Mouse (Mus musculus): ENCODE data around the gene Herc3. TPM values are rescaled to one million over a fixed set of nuclear protein-coding genes. Genes with fewer than 3 reads are reported as not detected.

Herc3 gene
- total RNA-seq, 2 experiments from 2014 or later = 226 to 239 TPM

- no peak for DNase-seq (ENCODE audit: low spot score in 2 of 2)
Observed at GRCm38 (mm10) chr6:58916498-58916897, 85.2 kb downstream of the Herc3 start.

GRCm38 (mm10) chr6:58920735-58921134, 89.5 kb downstream of the Herc3 start:
- no peak for DNase-seq (ENCODE audit: low spot score in 2 of 2)

DNA sequence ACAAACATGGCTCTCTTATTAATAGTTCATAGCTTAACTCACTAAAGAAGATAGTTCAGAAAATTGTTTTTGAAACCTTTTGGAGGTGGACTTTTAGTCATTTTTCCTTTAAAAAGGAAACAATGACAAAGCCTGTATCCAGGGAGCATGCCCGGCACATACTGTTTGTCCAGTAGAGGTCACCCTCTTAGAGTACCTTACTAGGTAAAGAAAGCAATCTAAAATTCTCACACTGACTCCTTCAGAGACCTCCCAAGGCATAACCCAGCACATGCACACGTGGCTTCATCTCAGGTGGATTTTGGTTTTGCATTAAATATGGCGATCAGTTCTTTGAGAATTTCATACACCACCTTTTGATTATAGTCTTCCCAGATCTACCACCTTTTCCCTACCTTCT, 90.4 kb downstream of the Herc3 start:
- no peak for DNase-seq (ENCODE audit: low spot score in 2 of 2)

GRCm38 (mm10) chr6:58922511-58922910, 91.2 kb downstream of the Herc3 start:
- DNase-seq (ENCODE audit: low spot score in 2 of 2) = no peak

DNA sequence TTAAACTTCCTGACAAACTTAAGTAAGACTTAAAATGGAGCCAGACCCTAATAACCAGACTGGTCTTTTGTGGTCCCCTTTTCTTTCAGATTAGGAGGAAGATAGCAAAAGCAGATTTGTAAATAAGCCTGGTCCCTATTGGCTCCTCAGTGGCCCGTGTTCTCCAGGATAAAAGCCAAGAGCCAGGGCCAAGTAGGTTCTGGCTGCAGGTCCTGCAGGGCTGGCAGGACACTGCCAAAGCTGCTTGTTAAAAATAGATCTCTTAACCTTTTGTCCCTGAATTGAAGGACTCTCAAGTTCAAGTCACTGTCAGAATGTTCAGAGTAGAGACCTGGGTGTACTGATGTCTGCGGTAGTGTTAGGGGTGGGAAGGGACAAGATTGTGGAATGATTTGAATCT, 96.6 kb downstream of the Herc3 start:
- peak in 1 of 2 experiments; percentile 31 for DNase-seq (ENCODE audit: low spot score in 2 of 2)

- peak in 1 of 2 experiments; percentile 29 for DNase-seq (ENCODE audit: low spot score in 2 of 2)
Observed at GRCm38 (mm10) chr6:58929911-58930431, 98.7 kb downstream of the Herc3 start.

DNA sequence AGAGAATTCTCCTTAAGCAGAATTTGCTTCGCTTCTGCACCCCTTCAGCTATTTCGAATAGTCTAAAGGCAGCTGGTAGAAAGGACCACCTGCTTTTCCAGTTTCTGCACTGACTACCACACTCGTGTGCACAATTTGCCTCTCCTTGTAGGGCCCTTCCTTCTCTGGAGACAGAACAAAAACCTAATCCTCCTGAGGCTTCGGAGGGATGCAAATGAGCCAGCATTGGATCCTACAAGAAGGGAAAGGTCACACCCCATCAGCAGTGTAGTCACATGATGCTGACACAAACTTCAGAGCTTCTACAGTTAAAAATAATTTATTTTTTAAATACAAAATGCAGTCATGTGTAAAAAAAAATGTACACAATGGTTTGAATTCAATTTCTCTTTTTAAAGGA, 99.9 kb downstream of the Herc3 start:
- no peak for DNase-seq (ENCODE audit: low spot score in 2 of 2)

DNA sequence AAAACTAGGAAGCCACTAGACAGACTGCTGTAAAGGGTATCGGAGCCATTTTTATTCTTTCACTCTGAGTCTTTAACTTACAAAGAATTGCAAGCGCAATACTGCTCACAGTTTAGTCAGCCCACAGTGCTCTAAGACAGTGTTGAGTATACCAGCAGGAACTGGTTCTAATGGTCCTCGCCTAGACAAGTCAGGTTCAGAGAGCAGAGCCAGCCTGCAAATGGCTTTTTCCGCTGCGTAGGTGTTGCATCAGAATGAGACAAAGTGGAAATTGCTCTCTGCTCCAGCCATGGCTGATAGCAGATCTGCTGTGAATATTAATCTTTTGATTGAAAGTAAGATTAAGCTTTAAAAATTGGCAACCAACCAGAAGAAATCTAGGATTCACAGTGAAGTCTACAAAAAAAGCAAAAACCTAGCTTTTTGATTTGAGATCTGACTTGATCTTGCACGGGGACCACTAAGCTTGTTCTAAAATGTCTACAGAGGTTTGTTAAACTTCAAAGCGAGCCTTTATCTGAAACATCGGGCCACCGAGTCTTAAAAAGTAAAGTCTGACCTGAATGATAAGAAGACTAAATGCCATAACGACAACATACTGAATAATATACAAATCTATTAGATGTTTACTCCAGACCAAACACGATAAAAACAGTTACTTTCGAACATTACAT, 101.4 kb downstream of the Herc3 start:
- peak in 1 of 2 experiments; percentile 31 for DNase-seq (ENCODE audit: low spot score in 2 of 2)

- peak in 1 of 2 experiments; percentile 48 for DNase-seq (ENCODE audit: low spot score in 2 of 2)
Observed at GRCm38 (mm10) chr6:58933189-58933913, 102.1 kb downstream of the Herc3 start.

- DNase-seq (ENCODE audit: low spot score in 2 of 2) = no peak
Observed at GRCm38 (mm10) chr6:58934144-58934543, 102.9 kb downstream of the Herc3 start.

DNA sequence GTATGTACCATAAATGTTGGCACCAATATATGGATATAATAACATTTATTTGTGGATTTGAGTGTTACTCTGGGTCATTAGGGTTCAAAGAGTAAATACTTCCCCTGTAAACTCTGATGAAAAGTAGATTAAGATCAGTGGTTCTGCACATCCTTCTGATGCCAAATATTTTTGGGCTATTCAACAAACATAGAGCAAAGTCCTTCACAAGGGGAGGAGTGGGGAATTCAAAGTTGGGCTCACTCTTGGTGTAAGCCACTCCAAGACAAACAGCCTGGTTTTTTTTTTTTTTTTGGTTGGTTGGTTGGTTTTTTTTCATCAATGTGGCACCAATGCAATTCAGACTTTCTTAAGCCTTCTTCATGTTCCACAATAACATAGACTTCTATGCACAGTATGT, 106.5 kb downstream of the Herc3 start:
- no peak for DNase-seq (ENCODE audit: low spot score in 2 of 2)

GRCm38 (mm10) chr6:58942276-58942675, 111.0 kb downstream of the Herc3 start:
- DNase-seq (ENCODE audit: low spot score in 2 of 2) = no peak

DNA sequence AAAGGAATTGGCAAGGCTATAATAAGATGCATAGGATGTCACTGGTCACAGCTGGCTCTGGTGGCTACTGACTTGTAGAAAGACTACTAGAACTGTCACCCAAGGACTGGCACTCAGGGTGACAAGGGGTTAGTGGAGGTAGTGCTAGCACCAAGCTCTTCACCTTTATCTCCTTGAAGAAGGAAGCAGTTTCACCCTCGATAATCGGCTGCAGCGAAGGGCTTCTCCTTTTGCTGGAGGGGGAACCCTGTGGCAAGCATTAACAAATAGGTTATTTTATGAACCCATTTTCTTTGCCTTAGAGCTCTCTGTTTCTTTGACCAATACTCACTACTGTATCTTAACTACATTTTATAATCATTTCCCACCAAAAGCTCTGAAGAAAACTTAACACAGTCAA, 112.7 kb downstream of the Herc3 start:
- DNase-seq (ENCODE audit: low spot score in 2 of 2) = no peak

DNA sequence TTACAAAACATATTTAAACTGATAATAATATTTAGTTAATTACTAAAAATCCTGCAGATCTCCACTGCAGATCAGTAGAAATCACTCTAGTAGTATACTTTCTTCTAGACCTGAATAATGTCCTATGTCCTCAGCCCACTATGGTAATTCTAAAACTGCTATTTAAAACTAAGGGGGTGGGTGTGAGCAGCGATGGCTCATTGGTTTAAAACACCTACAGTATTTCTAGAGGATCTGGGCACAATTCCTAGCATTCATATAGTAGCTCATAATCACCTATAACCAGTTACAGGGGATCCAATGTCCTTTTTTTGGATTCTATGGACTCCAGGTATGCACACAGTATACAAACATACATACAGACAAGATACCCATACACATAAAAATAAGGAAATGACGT, 115.0 kb downstream of the Herc3 start:
- DNase-seq (ENCODE audit: low spot score in 2 of 2) = no peak

DNA sequence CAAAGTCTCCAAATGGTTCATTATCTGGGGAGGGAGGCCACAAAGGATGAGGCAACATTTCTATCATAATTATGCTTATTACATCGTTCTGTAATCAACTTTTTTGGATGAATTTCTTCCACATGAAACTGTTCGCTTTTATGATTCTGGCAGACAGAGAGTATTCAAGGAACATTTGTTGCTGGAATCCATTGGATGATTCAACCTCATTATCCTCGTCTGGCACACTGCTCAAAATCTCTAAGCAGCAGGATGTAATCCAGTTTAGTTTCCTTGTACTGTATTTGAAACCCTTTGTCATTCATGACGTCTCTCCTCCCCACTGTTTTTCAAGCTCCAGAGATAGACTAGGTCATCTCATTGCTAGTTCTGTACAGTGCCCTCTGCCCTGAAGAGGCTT, 115.6 kb downstream of the Herc3 start:
- no peak for DNase-seq (ENCODE audit: low spot score in 2 of 2)

GRCm38 (mm10) chr6:58950410-58950809, 119.1 kb downstream of the Herc3 start:
- DNase-seq (ENCODE audit: low spot score in 2 of 2) = no peak

- no peak for DNase-seq (ENCODE audit: low spot score in 2 of 2)
Observed at GRCm38 (mm10) chr6:58951128-58951992, 120.1 kb downstream of the Herc3 start.

GRCm38 (mm10) chr6:58960523-58960922, 129.3 kb downstream of the Herc3 start:
- DNase-seq (ENCODE audit: low spot score in 2 of 2) = no peak

DNA sequence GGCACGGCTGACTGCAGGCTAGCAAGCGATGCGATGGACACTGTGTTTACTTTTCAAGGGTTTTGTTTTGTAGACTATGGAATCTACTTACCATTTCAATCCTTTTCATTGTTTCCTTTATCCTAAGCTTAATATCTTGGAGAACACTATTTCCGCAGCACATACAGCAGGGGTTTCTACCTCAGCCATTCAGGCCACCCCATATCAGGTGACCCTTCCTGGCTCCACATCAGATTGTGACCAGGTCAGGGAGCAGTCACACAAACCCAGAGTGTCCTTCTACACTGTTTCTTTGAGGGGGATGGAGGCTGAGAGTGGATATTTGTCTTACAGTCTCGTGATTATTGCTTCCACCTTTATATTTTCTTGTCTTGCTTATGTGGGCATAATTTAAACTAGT, 131.4 kb downstream of the Herc3 start:
- no peak for DNase-seq (ENCODE audit: low spot score in 2 of 2)

DNA sequence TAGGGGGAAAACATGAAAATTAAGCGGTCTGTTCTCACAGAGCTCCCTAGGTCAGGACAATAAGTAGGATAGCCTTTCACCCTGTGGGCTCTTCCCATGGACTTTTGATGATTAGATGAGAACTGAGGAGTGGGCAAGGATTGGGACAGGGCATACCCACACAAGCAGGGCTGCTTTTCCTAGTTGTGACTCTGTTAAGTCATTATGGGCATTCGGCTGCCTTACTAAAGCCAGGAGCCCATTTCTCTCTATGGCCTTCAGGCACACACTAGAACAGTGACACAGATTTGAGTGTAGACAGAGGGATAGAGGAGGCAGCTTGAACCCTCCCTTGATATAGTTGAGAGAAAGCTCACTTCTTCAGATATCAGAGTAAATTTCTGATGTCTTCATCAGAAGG, 132.8 kb downstream of the Herc3 start:
- DNase-seq (ENCODE audit: low spot score in 2 of 2) = no peak

DNA sequence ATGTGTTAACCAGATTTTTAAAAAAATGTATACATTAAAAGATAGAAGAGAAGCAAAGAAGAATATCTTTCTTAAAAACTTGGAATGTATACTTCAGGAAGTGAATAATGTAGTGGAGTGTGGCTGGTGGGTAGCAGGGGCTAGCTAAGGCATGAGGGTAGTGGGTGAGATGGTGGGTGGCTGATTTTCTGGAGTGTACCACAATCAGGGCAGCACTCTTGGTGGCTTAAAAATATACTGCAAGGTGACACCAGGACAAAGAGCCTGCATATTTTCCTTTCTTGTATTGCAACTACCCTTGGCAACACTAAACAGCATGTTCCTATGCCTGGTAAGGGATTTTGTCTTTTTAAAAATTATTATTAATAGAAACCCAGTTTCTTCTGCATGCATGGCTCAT, 133.3 kb downstream of the Herc3 start:
- no peak for DNase-seq (ENCODE audit: low spot score in 2 of 2)
